Mouse (Mus musculus) C2C12 (cell line): ENCODE results near the gene Slc38a9.
A peak's percentile ranks its signal among the peaks of the same experiment; 100 is the strongest.

Source experiments
- CEBPB ChIP-seq: IDR thresholded peaks from one replicate; pipeline ENCODE4 v1.6.1; 2011; ENCODE audit warnings: low read depth, mild to moderate bottlenecking, control low read depth, moderate library complexity
- CTCF ChIP-seq: IDR thresholded peaks from one replicate; pipeline ENCODE4 v1.5.1; 2011; ENCODE audit not compliant: control insufficient read depth, insufficient read depth, insufficient read length
- MAX ChIP-seq: IDR thresholded peaks from one replicate; pipeline ENCODE4 v1.6.1; 2011; ENCODE audit warnings: mild to moderate bottlenecking, control low read depth
- MYOD1 ChIP-seq: IDR thresholded peaks from one replicate; pipeline ENCODE4 v1.6.1; 2011; ENCODE audit warnings: low read depth; ENCODE audit not compliant: control insufficient read depth, insufficient read length
- MYOG ChIP-seq: IDR thresholded peaks from one replicate; pipeline ENCODE4 v1.6.1; 2011; ENCODE audit not compliant: control insufficient read depth, insufficient read length; ENCODE audit errors: extremely low read depth
- USF1 ChIP-seq: IDR thresholded peaks from one replicate; pipeline ENCODE4 v1.6.1; 2011; ENCODE audit warnings: low read depth, mild to moderate bottlenecking, control low read depth, moderate library complexity

GRCm38 (mm10) chr13:112778407-112778806 is 117.9 kb downstream of the Slc38a9 start:
- TF ChIP-seq CTCF (no peak), USF1 (no peak), MYOG (no peak), MAX (no peak), CEBPB (peak; percentile 89), MYOD1 (no peak)
